Mouse (Mus musculus) olfactory bulb, adult 2 months (tissue): Measurements from ENCODE around the gene Nid1.

ENCODE experiments used
- CTCF ChIP-seq: fragments of 200-500 bp; IDR thresholded peaks from 2 replicates; pipeline ENCODE4 v1.5.1; 2012; ENCODE audit warnings: low read depth, mild to moderate bottlenecking, low read length, moderate library complexity; ENCODE audit not compliant: insufficient read depth
- POLR2A ChIP-seq: fragments of 200-500 bp; IDR thresholded peaks from 2 replicates; pipeline ENCODE4 v1.6.1; 2012; ENCODE audit warnings: mild to moderate bottlenecking, low read depth, low read length, moderate library complexity; ENCODE audit not compliant: insufficient read depth

DNA sequence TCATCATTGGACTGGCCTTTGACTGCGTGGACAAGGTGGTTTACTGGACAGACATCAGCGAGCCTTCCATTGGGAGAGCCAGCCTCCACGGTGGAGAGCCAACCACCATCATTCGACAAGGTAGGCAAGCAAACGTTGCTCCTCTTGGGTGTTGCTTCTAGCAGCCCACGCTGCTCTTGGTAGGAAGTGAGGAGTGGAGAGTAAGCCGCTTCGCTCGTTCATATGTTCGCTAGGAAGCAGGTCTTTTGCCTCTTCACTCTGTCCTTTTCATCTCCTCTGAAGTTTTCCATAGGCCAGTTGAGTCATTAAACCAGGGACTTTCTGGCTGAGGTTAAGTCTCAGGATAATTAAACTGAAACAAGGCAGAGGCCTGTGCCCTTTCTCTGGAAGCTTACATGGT, 65.1 kb downstream of the Nid1 start:
- TF ChIP-seq CTCF (no peak), POLR2A (no peak)
